Mouse (Mus musculus) spleen, adult 12 weeks (tissue): ENCODE results near the gene Sfta2.

Experiments used
- DNase-seq: peaks from one replicate; pipeline ENCODE4 v3.0.0; 2022; ENCODE audit warnings: low spot score

The Sfta2 gene

DNA sequence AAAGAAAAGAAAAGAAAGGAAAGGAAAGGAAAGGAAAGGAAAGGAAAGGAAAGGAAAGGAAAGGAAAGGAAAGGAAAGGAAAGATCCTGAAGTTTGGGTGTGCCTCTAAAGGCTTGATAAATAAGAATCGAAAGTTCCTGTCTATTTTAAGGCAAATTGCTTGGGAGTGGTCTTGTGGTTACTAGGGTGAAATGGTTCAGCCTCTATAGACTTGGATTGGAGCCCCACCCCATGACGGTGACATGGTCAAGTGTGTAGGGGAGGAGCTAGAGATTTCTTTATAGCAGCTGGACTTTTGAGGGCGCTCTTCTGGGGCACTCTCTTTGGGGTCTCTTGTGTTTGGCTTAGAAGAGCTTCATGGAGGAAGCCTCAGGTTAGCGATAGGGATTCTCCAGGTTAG is 7.6 kb upstream of the Sfta2 start:
- no peak for DNase-seq

DNA sequence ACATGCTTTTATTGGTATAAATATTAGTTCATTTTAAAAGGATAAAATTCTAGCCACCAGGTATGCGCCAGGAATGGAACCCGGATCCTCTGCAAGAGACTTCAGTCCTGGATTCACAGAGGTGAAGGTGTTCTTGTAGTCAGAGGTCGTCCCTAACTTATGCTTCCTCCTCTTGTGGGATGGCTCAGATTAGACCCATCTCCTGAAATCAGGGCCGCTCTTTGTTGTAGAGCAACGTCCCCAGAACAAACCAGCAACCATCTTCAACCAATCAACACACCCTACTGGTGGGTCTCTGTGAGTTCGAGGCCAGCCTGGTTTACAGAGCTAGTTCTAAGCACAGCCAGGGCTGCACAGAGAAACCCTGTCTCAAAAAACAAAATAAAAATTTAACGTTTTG is 6.9 kb upstream of the Sfta2 start:
- no peak for DNase-seq

DNA sequence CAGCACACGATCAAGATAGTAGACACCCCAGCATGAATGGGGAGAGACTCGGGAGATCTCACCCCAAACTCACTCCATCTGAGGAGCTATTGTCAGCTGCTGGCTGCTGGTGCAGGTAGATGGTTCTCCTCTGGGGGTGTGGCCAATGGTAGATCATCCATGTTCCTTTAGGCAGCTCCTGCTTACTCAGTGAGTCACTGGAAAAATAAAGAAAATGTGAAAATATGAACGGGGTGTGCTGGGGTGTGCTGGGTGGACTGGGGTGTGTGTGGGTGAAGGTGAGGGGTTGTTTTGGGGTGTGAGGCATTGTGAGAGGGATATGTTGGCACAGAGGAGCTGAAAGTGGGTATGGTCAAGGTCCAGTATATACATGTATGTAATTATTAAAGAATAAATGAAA is 4.0 kb upstream of the Sfta2 start:
- no peak for DNase-seq

DNA sequence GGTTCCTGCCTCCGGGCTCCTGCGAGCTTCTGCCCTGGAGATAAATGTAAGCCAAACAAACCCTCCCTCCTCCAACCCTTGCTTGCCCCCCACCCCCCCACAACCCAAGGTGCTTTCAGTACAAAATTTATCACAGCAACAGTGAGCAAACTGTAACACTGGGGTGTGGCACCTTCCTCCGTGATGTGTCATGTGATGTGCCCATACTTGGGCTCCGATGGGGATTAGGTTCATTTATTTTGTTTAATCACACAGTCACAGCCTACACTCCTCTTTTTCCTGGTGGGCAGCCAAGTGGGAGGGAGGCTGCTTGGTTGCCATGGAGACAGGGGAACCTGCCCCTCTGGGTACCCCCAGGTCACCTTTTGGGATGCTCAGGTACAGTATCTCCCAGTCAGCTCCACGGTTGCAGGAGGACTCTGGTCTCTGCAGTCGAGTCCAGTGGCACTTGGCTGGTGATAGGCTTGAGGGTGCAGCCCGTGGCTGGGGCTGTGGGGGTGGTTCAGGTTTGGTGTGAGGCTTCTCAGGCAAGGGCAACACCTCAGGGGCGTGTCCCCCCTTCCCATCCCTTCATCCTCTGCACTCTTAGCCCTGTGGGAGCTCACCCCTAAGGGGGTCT is 496 bp downstream of the Sfta2 start:
- DNase-seq = no peak

DNA sequence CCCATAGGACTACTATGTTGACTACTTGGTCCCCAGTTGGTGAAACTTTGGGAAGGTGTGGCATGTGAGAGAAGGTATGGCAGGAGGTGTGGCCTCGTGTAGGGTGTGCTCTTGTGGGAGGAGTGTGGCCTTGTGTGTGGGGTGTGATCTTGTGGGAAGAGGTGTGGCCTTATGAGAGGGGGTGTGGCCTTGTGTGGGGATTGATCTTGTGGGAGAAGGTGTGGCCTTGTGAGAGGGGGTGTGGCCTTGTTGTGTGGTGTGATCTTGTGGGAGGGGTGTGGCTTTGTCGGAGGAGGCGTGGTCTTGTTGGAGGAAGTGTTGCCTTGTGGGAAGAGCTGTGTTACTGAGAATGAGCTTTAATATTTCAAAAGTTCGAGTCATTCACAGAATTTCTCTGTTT is 15.8 kb downstream of the Sfta2 start:
- DNase-seq = no peak

DNA sequence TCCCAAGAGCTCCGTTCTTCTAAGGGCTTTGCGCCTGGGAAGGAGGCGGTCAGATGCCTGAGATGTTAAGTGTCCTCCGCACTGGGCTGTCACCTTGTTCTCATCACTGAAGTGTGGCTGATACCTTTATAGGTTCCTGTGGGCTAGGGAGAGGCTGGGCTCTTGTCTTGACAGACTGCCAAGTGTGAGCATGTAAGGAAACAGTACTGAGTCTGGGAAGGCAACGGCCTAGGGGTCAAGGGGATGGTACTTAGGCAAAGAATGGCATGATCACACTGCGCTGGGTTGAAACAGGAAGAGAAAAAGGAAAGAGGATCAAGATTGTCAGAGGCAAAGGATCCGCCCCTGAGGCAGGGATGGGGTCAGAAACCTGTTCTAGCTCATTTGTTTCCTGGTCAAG is 25.2 kb downstream of the Sfta2 start, which contains the start of gene Gm9573:
TSS of gene Gm9573 (minus strand) at position 101 of the 400 bp plus-strand sequence.
- DNase-seq = no peak

DNA sequence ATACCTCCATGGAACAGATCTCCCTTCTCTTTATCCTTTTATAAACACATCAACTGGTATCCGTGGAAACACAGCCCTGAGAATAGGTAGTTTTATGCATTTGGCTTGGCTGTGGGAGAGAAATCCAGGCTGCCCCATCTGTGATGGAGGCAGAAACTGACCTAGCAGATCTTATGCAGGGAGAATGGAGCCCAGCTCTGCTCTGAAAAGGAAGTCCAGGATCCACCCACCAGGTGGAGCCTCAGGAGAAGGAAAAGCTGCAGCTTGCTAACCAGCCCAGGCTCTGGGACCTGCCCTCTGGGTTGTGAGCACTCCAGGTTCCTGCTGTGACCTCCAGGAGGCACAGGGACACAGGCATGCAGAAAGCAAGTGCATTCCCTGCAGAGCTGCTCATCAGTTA is 32.6 kb downstream of the Sfta2 start:
- DNase-seq = no peak

DNA sequence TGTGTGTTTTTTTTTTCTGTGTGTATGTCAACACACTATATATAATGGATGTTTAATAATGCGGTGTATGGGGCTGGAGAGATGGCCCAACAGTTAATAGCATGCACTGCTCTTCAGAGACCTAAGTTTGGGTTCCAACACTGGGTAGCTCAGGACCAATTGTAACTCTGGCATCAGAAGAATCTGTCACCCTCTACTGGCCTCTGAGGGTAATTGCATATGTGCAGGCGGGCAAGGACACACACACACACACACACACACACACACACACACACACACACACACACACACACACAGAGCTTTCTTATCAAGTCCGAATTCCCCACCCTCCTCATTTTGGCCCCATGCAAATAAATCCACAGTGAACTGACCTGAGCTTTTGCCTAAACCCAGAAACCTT is 33.9 kb downstream of the Sfta2 start:
- no peak for DNase-seq

DNA sequence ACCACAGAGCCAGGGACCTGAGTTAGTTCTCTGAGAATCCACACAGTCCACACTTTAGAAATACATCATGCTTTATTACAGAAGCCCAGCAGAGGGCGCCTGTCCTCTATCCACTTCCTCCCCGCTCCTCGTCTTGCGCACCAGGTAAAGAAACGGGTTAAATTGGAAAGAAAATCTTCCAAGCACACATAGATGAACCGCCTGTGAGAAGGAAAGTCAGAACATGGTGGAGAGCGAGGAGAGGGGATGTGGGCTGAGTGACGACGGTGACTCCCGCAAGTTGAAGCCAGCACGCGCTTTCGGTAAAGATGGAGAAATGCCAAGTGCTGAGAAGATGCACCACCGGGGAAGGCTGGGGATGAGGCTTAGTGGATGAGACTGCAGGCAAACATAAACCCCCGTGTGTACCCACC is 34.4 kb downstream of the Sfta2 start:
- no peak for DNase-seq

DNA sequence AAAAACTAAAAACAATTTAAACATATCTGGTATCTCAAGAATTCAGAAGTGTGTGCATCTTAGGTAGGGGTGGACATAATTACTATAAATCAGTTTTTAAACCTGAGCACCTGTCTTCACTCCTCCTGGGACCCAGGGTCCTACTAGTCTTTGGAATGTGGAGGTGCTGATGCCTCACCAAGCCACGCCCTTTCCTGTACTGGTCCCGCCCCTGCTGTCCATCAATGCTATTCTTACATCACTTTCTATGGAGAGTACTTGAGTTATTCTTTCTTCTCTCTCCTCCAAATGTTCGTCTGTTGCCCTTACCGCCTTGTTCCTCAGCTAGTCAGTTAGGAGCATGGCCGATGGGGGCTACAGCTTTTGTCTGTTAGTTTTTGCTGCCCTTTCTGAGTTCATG is 35.0 kb downstream of the Sfta2 start:
- no peak for DNase-seq

DNA sequence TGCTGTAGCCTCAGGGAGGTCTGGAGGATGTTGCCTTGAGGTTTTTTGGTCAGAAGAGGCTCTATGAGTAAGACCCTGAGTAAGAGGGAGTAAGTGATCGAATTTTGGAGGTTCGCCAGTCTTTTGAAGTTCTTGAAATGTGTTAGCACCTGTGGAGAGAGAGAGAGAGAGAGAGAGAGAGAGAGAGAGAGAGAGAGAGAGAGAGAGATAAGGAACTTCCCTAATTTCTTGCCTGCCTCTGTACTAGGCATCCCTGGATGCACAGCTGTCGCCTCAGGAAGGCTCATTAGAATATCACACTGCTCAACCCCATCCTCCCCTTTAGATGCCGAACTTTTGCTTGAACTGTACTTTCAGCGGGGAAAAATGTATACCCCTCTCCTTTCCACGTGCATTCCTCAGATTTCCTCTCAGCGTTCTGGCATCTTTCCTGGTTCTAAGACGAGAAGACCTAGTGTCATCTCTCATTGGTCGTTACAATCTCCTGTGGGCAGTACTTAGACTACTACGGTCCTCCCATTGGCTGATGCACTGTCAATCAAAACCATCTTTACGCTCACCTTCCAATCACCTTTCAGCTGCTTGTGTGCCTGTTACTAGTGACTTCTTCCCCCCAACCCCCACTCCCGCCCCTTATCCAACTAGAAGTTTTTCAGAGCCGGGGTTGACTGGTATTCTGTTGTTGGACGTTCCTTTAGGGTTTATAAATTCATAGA is 37.3 kb downstream of the Sfta2 start:
- DNase-seq = no peak

DNA sequence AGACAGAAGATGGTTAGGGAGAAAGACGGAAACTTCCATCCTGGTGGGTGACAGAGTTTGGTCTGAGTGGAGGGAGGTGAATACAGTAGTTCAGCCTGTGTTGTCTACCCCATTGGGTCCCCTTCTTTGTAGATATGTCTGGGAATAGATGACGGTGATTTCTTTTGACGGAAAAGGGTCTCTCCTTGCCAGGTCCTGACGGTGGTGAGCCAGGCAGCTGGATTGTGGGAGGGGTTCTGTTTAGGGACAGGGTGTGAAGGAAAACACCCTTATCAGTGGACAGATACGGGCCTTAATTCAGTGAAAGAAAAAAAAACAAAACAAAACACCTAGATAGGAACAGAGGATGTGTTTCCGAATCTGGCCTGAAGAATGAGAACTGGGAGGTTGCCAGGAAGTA is 38.0 kb downstream of the Sfta2 start:
- DNase-seq = no peak

DNA sequence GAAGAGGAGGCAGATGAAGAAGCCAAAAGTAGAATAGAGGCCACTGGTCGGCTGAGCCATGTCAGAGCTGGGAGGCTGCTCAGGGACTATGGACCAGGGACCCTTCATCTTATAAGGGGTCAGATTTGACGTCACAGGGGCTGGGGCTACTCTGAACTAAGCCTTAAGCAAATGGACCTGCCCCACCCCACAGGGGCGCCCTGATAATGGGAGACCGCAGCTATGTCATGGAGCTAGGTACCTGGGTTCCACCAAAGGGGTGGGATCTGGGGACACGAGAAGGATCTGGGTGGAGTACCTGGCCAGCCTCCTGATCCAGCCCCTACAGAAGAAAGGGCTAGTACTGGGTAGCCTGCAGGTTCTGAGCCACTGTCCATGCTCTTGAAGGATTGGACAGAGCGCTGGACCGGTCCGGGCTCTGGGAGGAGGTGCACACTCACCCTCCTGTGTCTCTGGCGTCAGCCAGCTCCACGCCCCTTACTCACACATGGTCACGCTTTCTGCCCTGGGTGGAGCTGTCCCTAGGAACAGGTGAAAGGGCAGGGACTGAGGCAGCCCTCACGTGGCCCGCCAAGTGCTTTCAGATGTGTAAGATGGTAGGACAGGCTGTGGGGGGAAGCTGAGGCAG is 42.4 kb downstream of the Sfta2 start, which contains the start of gene Mucl3:
TSS of gene Mucl3 (minus strand) at position 87 of the 628 bp plus-strand sequence.
- DNase-seq = no peak

DNA sequence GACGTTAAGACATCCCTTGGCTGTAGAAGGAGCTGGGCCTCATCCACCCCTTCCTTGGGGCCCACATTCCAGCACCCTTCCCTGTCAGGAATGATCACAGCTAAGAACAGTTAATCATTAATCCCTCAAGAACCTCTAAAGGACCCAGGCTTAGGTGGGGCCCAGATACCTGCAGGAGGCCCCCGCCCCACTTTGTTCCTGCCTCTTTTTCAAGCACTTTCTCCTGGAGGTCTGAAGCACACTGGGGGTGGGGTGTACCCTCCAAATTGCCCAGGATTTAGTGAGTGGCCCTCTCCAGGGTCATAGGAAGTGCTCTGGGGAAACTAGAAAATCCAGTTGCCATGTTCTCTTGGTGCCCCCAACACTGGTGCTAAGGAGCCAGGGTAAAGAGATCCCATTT is 48.1 kb downstream of the Sfta2 start:
- no peak for DNase-seq

DNA sequence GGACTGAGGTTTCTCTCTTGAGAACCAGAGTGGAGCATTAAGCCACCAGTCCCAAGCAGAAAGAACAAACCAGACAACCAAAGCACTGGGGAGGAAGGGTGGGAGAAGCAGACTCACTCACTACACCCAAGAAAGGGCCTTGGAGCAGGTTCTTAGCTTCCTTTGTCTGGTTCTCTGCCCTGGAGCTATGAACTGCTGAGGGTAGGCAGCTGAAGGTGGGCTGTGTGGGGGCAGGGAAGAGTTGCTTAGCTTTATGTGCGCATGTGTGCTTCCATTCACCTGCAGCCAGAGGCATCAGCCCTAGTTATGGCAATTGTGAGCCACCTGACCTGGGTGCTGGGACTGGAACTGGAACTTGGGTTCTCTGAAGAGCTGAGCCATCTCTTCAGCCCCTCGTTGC is 51.7 kb downstream of the Sfta2 start:
- DNase-seq = no peak

DNA sequence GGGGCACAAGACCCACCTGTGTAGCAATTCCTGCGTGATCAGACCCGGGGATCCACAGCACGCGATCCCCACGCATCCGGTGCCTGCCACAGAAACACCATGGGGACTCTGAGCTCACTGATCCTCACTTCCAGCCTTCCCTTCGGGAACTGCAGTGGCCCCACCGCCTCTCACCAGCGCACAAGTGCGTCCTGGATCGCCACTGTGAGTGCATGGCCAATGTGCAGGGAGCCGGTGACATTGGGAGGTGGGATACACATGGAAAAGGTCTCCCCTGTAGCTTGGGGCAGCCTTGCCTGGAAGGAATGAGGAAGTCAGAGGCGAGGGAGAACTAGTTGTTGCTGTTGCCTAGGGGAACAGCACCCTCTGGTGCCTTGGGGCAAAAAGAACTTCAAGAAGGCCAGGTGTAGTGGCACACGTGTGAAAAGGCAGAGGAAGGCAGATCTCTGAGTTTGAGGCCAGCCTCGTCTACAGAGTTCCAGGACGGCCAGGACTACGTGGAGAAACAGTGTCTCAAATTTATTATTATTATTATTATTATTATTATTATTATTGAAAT is 64.7 kb downstream of the Sfta2 start:
- DNase-seq = no peak

DNA sequence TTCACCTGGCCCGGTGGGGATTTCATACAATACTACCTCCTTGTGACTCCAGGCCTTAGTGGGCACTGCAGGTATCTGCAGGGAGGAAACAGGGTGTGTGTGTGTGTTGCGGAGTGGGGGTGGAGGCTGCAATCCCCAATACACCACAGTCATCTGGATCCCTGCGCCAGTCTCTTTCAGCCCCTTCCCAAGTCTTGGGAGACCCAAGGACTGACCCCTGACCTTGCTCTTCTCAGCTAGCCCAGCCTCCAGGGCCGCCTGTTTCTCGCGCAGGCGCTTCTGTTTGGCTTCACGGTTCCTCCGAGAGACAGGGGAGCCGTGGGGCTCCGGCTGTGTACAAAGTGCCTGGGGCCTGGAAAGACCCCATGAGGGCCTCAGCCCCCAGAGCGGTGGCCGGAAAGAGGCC is 65.5 kb downstream of the Sfta2 start:
- DNase-seq = no peak

DNA sequence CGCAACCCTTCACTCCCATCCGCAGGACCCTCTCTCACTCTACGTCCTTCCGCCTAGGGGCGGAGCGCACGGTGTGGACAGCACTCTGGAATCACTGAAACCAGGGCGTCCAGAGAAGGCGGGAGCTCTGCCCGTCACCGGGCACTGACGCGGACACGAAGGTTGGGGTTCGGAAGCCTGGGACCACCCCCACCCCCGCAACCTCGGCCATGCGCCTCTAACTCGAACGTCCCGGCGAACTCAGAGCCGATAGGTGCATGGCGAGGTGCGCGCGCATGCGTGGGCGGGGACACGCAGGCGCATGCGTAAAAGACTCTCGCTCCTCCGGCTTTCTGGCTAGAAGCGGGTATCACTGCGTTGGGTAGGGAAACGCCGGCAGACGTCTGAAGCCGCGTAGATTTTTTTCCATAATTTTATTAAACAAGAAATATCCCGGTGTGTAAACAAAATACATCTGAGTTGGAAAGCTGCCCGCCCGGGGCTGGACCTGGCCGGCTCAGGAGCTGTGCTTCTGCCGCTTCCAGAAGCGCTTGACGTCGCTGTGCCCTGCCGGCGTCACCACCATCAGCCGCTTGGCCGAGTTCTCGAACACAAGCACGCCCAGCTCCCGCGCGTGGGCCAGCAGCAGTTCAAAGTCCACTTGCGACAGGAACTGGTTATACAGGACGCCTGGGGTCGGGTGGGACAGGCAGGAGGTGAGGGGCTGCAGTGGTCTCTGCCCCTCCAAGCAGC is 66.2 kb downstream of the Sfta2 start, which contains the start of gene Vars2:
TSS of gene Vars2 (minus strand) at position 259 of the 732 bp plus-strand sequence.
- DNase-seq = peak; percentile 92

DNA sequence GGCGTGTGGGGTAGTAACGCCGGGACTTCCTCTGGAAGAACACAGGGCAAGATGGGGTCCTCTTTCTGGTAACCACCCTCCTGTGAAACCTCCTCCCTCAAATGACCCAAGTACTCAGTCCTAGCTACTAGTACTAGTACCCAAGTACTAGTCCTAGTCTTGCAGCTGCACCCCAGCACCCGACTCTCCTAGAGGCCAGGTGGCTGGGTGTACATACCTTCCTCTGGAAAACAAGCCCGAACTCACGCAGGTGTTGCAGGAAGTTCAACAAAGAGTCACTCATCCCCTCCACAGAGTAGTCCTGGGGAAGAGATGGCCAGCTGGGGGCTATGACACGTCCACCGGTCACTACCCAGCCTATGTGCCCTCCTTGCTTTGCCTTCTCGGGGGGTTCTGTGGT is 68.4 kb downstream of the Sfta2 start:
- DNase-seq = no peak

DNA sequence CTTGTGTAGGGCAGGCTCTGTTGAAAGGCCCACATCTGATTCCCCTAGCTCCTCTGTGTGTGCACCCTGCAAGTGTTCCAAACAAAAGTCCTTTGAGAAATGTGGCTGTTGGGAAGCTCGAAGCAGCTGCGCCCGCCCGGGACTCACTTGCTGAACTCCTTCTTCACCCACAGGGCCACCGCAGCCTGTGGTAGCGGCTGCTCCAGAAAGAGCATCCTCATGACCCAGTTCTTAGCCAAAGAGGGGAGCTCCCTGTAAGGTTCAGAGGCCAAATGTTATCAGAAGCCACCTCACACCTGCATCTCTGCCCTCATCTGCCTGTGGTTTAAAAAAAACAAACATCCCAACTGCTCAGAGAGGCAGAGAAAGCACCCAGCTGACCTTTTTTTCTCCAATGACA is 70.5 kb downstream of the Sfta2 start:
- no peak for DNase-seq

DNA sequence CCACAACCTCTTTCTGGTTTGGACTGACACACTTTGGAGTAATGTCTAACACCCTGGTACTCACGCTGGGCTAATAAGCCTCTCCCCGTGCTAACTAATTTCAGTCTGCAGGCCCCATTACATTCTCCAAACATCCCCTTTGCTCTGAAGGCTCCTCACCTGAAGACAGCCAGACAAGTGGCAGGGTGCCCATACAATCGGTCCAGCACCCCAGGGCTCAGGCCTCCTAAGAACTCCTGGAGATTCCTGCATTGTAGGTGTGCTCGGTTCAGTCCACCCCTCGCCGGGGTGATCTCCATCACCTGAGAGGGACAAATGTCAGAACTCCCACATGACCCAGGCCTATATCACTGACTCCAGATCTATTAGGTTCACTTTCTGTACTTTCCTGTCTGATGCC is 71.2 kb downstream of the Sfta2 start:
- no peak for DNase-seq

DNA sequence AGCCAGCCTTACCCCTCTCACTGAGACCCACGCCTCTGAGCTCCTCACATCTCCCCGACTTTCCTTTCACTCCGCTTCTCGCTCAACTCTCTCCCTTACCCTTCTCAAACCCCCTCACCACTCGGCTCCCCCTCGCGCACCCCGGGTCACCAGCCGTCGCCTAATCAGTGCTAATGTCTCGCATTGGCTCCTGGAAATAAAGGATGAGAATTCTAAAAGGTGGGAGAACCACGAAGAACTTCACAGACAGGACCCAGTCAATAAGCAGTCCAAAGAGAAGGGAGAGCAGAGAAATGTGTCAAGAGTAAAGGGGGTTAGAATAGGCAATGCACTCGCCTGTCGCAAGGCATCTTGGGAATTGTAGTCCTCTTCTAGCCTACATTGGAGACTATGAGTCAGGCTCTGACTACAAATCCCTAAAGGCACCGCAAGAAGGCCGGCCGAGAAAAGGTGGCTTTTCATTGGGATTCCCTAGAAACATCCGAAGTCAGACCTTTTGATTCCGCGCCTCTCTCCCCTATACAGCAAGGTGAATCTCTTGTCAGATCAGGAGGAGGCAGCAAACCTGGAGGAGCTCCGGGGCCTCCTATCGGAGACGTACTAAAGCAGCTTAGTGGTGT is 72.2 kb downstream of the Sfta2 start, which contains the start of gene Gtf2h4:
TSS of gene Gtf2h4 (minus strand) at position 324 of the 620 bp plus-strand sequence.
- peak; percentile 68 for DNase-seq
